Mouse (Mus musculus) spleen, adult 12 weeks (tissue): ENCODE results near the gene Npas3.

Experiments used
- DNase-seq: peaks from one replicate; pipeline ENCODE4 v3.0.0; 2022; ENCODE audit warnings: low spot score

Npas3 gene

DNA sequence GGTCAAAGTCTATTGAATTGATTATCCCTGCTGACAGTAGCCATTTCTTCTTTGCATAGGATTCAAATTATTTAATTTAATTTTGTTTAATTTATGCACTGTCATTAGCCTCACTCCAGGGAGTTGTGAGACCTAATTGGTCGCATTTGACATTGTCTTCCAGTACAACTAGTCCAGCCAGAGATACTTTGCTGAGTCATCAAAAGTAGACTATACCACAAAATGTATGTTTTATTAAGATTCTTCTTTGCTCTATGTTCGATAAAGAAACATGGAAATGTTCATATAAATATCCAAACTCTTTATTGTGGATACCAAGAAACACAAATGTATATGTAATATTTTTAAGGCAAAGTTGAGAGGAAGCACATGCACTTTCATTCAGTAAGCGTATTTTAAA lies 446.8 kb downstream of the Npas3 start:
- no peak for DNase-seq

DNA sequence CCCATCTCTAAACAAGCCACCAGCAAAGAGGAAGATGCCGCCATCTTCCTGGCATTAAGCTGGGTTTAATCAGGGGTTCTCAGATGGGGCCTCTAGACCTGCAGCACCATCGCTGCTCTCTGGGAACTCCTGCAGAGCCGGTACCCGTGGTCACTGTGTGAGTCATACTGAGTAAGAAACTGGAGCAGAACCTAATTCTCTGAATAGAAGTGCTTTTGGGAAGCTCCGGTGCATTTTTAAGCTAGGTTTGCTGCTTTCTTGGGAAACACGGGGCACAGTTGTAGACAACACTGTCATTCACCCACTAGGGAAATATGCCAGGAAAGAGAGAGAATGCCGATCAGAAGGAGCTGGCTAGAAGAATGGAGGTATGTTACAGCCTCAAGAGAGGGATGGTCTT lies 449.2 kb downstream of the Npas3 start:
- no peak for DNase-seq

GRCm38 (mm10) chr12:53698483-53699227 lies 450.2 kb downstream of the Npas3 start:
- DNase-seq, result no peak

DNA sequence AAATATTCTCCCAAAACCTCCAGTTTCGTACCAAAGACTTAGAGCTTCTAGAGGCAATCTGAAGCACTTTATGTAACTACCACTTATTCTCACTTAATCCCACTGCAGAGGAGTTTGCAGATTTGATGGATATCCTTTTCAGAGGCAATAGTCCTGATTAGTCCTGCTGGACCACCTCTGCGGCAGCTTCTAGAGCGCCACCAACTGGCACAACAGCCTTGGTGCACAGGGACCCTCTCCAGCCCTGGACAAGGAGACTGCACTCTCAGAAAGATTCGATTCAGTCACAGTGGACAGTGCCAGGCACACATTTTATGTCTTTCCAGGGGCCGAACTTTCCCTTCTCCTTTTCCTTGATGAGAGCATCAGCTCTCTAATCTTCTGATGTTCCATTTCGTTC lies 471.4 kb downstream of the Npas3 start:
- no peak for DNase-seq

GRCm38 (mm10) chr12:53722156-53722555 lies 473.7 kb downstream of the Npas3 start:
- DNase-seq, result no peak

- no peak for DNase-seq
Measured at GRCm38 (mm10) chr12:53722718-53723698, 474.5 kb downstream of the Npas3 start.

GRCm38 (mm10) chr12:53729275-53729674 lies 480.8 kb downstream of the Npas3 start:
- DNase-seq, result no peak

- no peak for DNase-seq
Measured at GRCm38 (mm10) chr12:53738549-53739292, 490.2 kb downstream of the Npas3 start.

DNA sequence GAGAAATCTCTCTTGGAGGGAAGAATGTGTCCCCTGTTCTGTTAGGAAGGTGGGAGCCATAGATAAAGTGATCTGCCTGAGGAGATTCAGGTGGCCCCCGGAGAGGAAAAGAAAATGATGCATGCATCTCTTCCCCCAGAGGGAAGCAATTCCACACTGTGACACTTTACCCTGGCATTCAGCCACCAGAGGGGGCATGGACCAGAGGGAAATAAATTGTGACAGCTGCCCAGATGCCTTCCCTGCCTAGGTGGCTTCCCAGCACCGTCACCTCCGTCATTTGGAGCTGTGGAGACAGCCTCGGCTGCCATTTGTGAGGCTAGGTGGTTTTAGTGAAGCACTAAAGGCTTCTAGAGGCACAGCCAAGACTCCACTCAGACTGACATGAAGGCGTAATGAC lies 498.2 kb downstream of the Npas3 start:
- no peak for DNase-seq

DNA sequence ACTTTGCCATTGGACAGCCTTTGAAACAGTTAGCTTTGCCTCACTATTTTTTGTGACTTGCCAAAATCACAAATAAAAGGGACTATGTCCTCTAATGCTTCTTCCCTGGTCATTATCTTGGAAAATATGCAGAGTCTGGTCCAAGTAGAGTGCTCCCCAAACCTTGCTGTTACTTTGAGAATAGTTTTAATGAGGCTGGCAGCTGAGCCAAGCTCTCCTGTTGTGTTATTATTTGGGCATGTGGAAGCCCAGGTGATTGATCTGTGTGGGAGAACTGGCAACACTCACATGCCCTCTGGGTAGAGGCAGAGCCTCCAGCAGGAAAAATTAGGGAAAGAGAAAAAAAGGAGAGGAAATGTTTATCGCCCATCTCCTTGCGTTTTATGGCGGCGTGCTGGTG lies 500.9 kb downstream of the Npas3 start:
- no peak for DNase-seq

DNA sequence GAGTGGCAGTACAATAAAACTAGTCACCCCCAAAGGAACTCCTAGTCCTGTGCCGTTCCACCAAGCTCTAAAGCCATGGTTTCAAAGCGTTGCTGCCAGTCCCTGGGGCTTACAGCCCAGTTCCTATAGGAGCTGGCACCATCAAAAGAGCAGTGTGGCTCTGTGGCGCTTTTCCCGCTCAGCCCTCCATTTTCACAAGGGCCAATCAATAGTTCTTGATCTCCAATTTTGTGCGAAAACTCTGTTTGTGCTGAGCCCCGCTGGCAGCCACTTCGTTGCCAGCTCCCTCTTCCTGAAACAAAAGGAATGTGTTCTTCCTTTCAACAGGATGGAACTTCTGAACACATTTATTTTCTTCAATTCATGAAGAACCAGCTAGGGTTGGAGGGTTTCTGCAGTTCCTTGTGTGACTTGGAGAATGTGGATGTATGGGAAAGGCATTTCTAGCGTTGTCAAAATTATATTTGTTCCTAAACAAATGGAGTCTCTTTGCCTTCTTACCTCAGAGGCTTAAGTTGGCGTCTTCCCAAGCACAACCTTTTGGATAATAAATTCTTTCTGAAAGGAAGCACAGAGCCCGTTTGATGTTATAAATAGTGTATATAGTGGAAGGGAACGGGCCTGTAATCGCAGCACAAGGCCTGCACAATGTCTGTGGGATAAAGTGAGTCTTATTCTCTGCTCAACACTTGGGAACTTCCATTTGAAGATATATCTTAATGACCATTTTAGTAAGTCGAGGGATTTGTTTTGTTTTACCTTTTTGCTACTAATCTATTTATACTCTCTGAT lies 504.0 kb downstream of the Npas3 start:
- DNase-seq, result no peak

DNA sequence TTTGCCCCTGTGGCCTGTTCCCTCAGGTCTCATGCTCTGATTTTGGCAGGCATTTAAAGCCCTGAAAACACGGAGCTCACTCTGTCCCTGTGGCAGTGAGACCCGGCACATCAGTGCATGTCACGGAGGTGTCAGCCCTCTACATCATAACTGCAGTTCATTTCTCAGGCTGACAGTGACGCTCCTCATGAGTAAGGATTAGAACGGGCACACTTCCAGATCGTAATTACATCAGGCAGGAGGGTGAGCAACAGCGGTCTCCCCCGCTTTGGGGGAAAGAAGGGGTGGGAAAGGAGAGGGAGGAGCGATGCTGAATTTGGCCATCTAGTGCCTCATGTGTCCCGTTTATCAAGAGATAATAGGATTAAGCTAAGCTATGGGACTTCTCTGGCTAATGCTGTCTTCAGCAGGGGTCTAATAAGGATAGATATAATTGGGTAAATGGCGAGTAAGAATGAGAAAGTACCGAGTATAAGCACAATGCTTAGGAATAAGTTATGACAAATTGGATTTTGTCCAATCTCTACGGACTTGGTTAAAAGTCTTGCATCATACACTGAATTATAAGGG lies 505.0 kb downstream of the Npas3 start:
- DNase-seq, result no peak

GRCm38 (mm10) chr12:53754236-53754635 lies 505.8 kb downstream of the Npas3 start:
- DNase-seq, result no peak

DNA sequence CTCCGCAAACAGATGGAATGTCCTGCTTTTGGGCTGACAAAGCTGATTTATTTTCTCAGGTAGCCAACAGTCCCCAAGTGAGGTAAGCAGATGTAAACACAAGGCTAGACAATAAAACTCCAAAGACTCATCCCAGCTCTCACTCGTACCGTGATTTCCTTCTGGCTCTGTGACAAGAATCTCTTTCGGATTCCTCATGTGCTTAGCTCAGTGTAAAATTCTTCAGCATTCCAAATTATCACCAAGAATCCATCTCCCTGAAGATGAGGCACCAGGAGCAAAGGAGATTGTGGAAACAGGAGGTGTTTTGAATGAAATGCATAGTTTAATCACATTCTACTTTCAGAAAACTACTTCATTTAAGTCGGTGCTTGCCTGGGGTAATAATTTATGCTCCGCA lies 509.2 kb downstream of the Npas3 start:
- DNase-seq, result no peak

DNA sequence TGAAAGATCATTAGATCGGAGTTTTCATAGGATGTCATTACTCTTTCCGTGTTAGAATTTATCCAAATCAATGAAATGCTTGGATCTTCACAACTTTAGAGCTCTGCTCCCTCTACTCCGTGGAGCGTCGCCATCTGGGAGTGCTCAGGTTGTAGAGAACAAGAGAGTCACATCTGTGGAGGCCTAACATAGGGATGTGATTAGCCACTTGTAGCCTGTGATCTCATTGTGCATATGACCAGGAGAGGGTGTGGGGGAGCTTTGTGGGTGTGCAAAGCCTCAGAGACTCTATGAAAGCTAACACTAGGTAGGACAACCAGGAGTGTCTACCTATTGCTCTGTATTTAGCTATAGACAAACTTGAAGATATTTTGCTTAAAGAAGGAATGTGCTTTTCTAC lies 509.9 kb downstream of the Npas3 start:
- no peak for DNase-seq

- DNase-seq, result no peak
Measured at GRCm38 (mm10) chr12:53764143-53764542, 515.7 kb downstream of the Npas3 start.

GRCm38 (mm10) chr12:53768392-53768791 lies 519.9 kb downstream of the Npas3 start:
- no peak for DNase-seq

GRCm38 (mm10) chr12:53771394-53771936 lies 523.0 kb downstream of the Npas3 start:
- no peak for DNase-seq

- no peak for DNase-seq
Measured at GRCm38 (mm10) chr12:53781850-53782552, 533.5 kb downstream of the Npas3 start.

DNA sequence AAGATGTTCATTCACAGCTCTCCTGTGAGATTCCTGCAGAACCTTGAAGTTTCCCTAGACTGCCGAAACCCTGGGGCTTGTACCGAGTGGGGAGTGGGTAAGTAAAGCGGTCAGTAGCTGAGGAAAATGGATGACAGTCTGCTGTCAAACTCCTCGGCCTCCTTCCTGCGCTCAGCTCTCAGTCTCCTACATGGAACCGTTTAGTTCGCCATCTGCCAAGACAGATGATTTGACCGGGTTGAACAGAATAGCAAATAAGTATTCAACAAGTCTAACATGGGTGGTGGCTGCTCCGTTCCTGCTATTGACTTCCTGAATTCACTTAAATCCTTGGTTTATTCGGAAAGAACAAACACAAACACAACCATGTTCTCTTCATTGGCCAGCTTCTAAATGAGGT lies 541.0 kb downstream of the Npas3 start:
- DNase-seq, result no peak
